Mouse (Mus musculus) heart, postnatal 0 days (tissue): ENCODE results near the gene Aldh3b1.

Source experiments
- CTCF ChIP-seq: IDR thresholded peaks from 2 replicates; pipeline ENCODE4 v1.5.1; 2016; ENCODE audit warnings: antibody characterized with exemption, control low read depth, low read depth
- EP300 ChIP-seq: IDR thresholded peaks from 2 replicates; pipeline ENCODE4 v1.6.1; 2016; ENCODE audit warnings: antibody characterized with exemption, low read depth

DNA sequence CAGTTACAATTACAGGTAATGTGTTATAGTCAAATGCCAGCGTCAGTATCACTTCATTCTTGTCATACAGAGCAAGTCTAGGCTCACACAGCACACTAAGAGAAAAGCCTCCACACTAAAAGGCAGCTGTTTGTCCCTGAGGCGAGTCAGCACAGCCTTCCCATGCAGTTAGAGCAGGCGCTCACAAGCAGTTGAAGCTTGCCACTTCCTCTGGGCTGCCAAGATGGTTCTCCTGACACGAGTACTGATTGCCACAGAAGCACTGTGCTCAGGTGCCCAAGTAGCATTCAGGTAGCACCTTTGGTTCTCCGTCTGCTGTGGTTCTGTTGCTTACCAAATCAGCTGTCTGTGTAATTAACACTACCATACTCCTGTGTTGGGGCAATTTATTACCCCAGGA lies 40.5 kb downstream of the Aldh3b1 start:
- TF ChIP-seq CTCF (no peak), EP300 (no peak)
